Mouse (Mus musculus) left cerebral cortex, adult 2 months (tissue): ENCODE data around the gene 2310061N02Rik. TPM values are rescaled to one million over a fixed set of nuclear protein-coding genes. Genes with fewer than 3 reads are reported as not detected.
"Not testable (repeated sequence)": the region's sequence is repeated elsewhere in the genome, so short reads cannot be mapped to it uniquely, and the experiment has no call there.

Experiments used
- DNase-seq, 2 experiments: peaks; one replicate each; pipeline ENCODE4 v3.0.0; 2021 to 2022; ENCODE audit warnings: low spot score in 2 of 2, mixed read lengths in 1 of 2; ENCODE audit errors: extremely low spot score in 1 of 2
- H3K27ac ChIP-seq: fragments of 200-600 bp; 2 replicates; pipeline ENCODE4 v1.8.1; 2022
- H3K4me3 ChIP-seq: fragments of 200-600 bp; 2 replicates; pipeline ENCODE4 v1.8.1; 2022
- CTCF ChIP-seq: fragments of 200-600 bp; IDR thresholded peaks from 2 replicates; pipeline ENCODE4 v1.8.1; 2022; ENCODE audit warnings: antibody characterized with exemption, mild to moderate bottlenecking, moderate library complexity
- intact Hi-C: fragments of 180-260 bp; cut with DNase I; formaldehyde crosslinking; loops from one replicate; pipeline ENCODE4 v1.15.1; 2025
- long read RNA-seq, 2 experiments: library from polyadenylated mRNA; stranded (forward); transcript quantifications; one replicate each; pipeline ENCODE4 v2.0.0; 2021; ENCODE audit warnings: borderline mapping rate in 2 of 2
- total RNA-seq, 2 experiments: library from RNA; stranded (reverse); gene quantifications; 2 replicates each; pipeline ENCODE4 v1.2.3; 2021

Gene 2310061N02Rik
- not detected for total RNA-seq
- long read RNA-seq, experiment 1, result 0 reads
- long read RNA-seq, experiment 2, result 0 reads

- no peak for DNase-seq
- H3K27ac ChIP-seq, result no peak within 1 kb of the TSS
- no peak for TF ChIP-seq CTCF
- intact Hi-C loops, result no loop called here
- H3K4me3 ChIP-seq, result no peak within 1 kb of the TSS
These were observed at the start of gene 2310061N02Rik for GRCm38 (mm10) chr16:88707496-88708012. TSS of gene 2310061N02Rik (minus strand) at chr16:88707962.

DNA sequence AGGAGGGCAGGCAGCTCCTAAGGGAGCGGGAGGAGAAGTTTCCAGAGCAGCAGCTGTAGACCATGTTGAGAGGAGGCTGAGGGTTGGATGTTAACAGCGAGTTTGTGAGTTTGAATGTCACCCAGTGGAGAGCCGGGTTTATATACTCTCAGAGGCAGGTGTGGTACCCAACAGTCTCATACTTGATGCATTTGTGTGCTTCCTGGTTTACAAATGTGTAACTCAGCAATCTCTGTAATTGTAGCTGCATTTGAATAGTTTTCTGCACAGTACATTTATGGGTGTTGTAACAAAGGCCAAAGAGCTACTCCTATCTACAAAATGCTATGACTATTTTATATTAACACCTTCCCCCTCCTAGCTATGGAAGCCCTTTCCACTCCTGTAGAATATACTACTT is 43.8 kb upstream of the 2310061N02Rik start, which contains the start of gene Krtap13:
Krtap13 (minus strand) TSS at position 101 of the 400 bp plus-strand sequence.
- DNase-seq, intact Hi-C loops, H3K27ac ChIP-seq, H3K4me3 ChIP-seq: not testable (repeated sequence)

- intact Hi-C loops, result no loop called here
- Histone ChIP-seq H3K4me3 (no peak overlapping the region), H3K27ac (no peak overlapping the region)
- no peak for TF ChIP-seq CTCF
- no peak for DNase-seq
These were observed 40.2 kb upstream of the 2310061N02Rik start for GRCm38 (mm10) chr16:88747943-88748342.

GRCm38 (mm10) chr16:88744750-88745340 is 37.1 kb upstream of the 2310061N02Rik start:
- intact Hi-C loops, result no loop called here
- TF ChIP-seq CTCF, result no peak
- H3K4me3 ChIP-seq, result no peak overlapping the region
- no peak overlapping the region for H3K27ac ChIP-seq
- DNase-seq, result no peak

- intact Hi-C loops, result no loop called here
- no peak overlapping the region for H3K27ac ChIP-seq
- TF ChIP-seq CTCF, result no peak
- H3K4me3 ChIP-seq, result no peak overlapping the region
- no peak for DNase-seq
These were observed 27.6 kb upstream of the 2310061N02Rik start for GRCm38 (mm10) chr16:88735391-88735790.

DNA sequence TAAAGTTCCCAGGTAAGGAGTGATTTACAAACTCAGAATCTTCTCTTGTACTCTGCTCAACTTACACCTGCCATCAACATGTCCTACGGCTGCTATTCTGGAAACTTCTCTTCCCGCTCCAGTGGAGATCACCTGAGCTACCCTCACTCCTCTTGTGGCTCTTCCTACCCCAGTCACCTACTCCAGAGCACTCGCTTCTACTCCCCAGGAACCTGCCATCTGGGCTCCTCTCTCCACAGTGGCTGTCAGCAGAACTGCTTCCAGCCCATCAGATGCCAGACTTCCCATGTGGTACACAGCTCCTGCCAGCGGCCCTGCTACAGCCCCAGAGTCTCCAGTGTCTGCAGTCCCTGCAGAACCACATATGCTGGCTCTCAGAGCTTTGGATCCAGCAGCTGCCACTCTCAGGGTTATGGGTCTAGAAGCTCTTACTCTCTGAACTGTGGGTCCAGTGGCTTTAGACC is 21.1 kb upstream of the 2310061N02Rik start, which contains the start of gene Krtap13-1:
Krtap13-1 (plus strand) TSS at position 51 of the 464 bp plus-strand sequence.
- no peak for DNase-seq

DNA sequence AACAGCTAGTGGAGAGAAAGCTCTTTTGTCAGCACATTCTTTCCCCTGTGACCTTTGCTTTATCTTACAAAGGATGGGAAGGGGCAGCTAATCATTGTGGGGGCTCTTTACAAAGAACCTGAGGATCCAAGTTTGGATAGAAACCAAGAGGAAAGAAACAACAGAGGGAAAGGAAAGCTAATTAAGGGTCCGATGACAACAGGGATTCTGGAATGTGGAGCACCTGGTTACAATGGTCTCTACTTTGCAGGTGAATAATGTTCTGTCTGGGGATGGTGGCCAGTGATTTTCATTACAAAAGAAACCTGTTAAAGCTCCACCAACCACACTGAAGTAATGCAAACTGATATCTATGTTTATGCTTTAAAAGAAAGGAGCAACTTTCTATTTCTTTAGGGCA is 12.3 kb upstream of the 2310061N02Rik start:
- H3K4me3 ChIP-seq, result no peak overlapping the region
- TF ChIP-seq CTCF, result no peak
- intact Hi-C loops, result no loop called here
- no peak for DNase-seq
- no peak overlapping the region for H3K27ac ChIP-seq

More for the DNA sequence above, 21.1 kb upstream of the 2310061N02Rik start, which contains the start of gene Krtap13-1:
- Histone ChIP-seq H3K27ac (no peak within 1 kb of the TSS), H3K4me3 (no peak within 1 kb of the TSS)
- intact Hi-C loops, result no loop called here
- no peak for TF ChIP-seq CTCF

DNA sequence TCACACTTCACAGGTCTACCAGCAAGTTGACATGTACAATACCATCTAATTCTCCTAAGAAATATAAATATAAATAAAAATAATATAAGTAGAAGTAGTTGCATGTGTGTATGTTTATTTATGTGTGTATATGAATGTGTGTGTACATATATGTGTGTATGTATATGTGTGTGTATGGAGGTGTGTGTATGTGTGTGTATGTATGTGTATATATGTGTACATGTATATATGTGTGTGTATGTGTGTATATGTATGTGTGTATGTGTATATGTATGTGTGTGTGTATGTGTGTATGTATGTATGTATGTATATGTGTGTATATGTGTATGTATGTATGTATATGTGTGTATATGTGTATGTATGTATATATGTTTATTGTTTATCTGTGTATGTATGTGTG is 8.8 kb upstream of the 2310061N02Rik start:
- DNase-seq, result no peak
- Histone ChIP-seq H3K27ac (no peak overlapping the region), H3K4me3 (no peak overlapping the region)
- intact Hi-C loops, result no loop called here
- no peak for TF ChIP-seq CTCF

DNA sequence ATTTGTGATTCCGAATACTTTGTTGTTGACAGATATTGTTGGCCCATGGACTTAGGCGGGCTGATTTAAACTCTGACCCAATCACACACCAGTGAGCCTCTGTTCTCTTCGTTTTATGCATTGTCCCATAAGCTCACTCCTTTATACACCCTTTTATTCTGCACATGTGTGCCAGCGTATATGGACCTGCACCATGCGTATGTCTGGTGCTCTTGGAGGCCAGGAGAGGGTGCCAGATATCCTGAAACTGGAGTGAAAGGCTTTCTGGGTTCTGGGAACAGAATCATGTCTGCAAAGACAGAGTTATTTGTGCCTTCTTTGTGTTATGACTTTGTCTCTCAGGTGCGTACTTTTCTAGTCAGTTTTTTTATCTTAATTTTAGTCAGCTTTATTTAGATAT is 3.5 kb upstream of the 2310061N02Rik start:
- no peak for DNase-seq
- Histone ChIP-seq H3K4me3 (no peak overlapping the region), H3K27ac (no peak overlapping the region)
- no peak; the same call in 1 of the 2 replicates for TF ChIP-seq CTCF
- intact Hi-C loops, result no loop called here

DNA sequence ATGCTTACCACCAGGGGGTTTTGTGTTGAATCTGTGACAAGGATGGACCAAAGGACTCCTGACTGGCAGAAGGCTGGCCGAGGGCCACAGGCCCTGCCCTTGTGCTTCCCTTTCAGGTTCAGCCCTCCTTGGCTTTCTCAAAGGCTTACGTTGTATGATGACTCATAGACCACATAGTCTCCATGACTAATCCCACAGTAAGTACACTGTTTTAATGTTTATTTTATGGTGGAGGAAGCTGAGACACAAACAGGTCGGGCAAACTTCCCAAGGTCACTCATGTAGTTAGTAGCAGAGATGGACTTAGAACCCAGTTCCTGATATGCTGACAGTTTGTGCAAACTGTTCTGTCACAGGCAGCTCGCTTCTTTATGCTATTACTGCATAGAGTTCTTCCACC is 3.0 kb upstream of the 2310061N02Rik start:
- no peak overlapping the region for H3K4me3 ChIP-seq
- no peak for DNase-seq
- no peak; the same call in 1 of the 2 replicates for TF ChIP-seq CTCF
- H3K27ac ChIP-seq, result no peak overlapping the region
- intact Hi-C loops, result no loop called here

DNA sequence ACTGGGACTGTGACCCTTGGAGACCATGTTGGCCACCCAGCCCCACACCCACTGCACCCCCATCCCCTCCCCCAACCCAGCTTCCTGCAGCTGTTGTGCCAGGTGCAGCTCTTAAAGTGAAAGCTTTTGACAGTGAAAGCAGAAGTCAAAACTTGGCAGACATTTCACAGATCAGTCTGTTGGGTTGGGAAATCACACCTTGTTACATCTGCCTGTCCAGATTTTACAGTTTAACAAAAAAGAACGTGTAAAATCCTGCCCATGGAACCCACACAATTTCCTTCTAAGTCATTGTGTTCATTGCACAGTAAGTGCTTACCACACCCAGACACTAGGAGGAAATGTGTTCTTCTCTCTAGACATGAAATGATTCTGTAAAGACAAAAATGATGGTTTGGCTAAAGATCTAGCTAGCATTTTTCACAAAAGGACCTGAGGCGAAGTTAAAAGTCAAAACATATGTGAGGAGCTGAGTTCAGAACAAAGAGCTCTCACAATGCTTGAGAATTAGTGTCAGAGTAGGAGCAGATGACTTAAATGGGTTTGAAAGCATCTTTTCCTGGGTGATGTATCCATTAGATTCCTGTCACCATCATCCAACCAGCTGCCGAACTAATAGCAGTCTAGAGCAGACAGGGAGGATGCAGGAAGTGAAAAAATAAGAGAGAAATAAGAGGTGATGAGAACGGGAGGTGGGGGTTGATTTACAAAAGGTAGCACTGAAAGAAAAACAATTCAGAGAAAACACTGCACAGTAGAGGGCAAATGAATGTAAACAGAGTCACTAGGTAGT is 6.5 kb downstream of the 2310061N02Rik start:
- Histone ChIP-seq H3K27ac (no peak overlapping the region), H3K4me3 (no peak overlapping the region)
- intact Hi-C loops, result no loop called here
- TF ChIP-seq CTCF, result no peak
- DNase-seq, result no peak

DNA sequence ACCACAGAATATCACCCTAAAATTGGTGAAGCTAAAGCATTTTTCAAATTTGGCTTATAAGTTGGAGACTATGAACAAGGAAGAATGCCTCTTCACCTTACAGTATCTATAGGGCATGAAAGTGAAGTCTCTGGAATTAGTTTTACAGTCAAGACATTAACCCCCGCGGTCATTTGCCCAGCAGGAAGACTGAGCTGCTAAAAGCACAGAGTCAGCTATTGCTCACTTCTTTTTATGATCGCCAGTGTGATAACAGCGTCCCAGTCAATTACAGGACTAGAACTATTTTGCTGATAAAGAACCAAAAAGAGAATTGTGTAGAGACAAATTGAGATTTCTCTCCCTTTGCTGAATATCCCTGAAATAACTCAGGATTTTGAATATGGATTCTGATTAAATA is 11.5 kb downstream of the 2310061N02Rik start:
- intact Hi-C loops, result no loop called here
- Histone ChIP-seq H3K27ac (no peak overlapping the region), H3K4me3 (no peak overlapping the region)
- no peak for TF ChIP-seq CTCF
- DNase-seq, result no peak
